Mouse (Mus musculus) kidney, postnatal 10 days (tissue): Measurements from ENCODE around the gene Olfr1493-ps1.

Experiments used
- DNase-seq: peaks from one replicate; pipeline ENCODE4 v3.0.0; 2021; ENCODE audit warnings: mixed read lengths

The Olfr1493-ps1 gene

DNA sequence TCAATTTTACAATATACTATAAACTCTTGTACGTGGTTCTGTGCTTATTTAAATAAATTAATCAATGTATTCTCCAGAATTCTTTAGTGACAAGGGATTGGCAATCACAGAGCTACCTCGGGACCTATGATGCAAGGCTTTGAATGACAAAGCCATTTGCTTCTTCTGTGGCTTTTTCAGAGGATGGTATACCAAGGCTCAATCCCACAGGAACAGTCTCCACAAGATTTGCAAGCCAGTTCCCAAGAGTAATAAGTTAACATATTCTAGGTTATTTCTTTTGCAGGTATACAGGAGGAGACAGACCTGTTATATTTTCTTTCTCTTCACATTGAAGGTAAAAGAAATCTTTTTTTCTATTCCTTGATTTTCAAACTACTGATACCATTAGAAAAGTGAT, at the start of gene Olfr1493-ps1:
Gene Olfr1493-ps1, plus strand, starts transcription at position 301 of the 400 bp plus-strand sequence.
- DNase-seq: no peak

- DNase-seq: no peak
Observed at GRCm38 (mm10) chr19:13696968-13697367, 26.1 kb upstream of the Olfr1493-ps1 start, which contains the start of gene Olfr1491. Gene Olfr1491 (plus strand): TSS chr19:13697268.

DNA sequence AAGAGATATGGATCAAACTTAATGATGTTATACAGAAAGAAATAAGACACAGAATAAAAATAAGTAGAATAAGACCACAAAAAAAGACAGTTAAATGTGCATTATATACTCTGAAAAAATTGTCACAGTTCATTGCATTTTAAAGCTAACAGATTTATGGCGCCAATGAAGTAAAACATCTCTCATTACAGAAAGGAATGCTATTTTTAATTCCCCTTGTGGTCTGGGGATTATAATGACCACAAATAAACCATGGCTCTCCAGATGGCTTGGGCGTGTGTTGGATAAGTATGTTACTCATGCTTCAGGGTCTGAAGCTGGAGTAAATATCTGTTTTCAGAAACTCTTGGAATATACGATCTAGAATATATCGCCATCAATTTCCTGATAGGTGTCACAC, 16.4 kb downstream of the Olfr1493-ps1 start, which contains the start of gene Olfr1494:
Gene Olfr1494, plus strand, starts transcription at position 301 of the 400 bp plus-strand sequence.
- DNase-seq: no peak

GRCm38 (mm10) chr19:13749366-13749765, 26.3 kb downstream of the Olfr1493-ps1 start:
- no peak for DNase-seq

GRCm38 (mm10) chr19:13764306-13764705, 41.2 kb downstream of the Olfr1493-ps1 start, which contains the start of gene Olfr1495:
Gene Olfr1495 (plus strand): TSS chr19:13764606.
- no peak for DNase-seq

GRCm38 (mm10) chr19:13768565-13769276, 45.6 kb downstream of the Olfr1493-ps1 start:
- no peak for DNase-seq

- DNase-seq: no peak
Observed at GRCm38 (mm10) chr19:13777578-13777977, 54.5 kb downstream of the Olfr1493-ps1 start, which contains the start of gene Olfr1496. Gene Olfr1496 (plus strand): TSS chr19:13777878.
